Mouse (Mus musculus) kidney, adult 18-20 months (tissue): ENCODE measurements around the gene Plekhm3.
"Not testable (repeated sequence)": the region's sequence is repeated elsewhere in the genome, so short reads cannot be mapped to it uniquely, and the experiment has no call there.

Experiments used
- DNase-seq: peaks from one replicate; pipeline ENCODE4 v3.0.0; 2021

Gene Plekhm3

DNA sequence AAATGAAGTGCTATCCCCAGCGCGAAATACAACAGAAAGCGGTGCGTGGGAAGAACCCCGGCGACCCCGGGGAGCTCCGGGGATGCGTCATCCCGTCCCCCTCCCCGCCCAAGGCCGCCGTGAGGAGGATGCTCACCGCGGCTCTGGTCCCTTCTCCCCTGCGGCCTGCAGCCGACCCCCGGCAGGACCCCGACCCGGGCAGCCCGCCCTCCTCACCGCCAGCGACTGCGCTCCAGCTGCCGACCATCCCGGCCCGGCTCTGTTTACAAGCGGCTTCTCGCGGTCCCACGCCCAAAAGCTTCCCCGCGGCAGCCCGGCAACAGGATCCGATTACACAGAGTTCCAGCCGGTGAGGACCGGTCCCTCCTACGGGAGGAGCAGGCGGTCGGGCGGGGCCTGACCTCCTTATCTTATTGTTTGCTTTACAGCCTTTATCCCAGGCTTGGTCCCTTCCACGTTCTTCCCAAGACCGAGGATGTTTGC lies at the start of gene Plekhm3:
Plekhm3 (minus strand) TSS at position 346 of the 483 bp plus-strand sequence.
- peak; percentile 79 for DNase-seq

DNA sequence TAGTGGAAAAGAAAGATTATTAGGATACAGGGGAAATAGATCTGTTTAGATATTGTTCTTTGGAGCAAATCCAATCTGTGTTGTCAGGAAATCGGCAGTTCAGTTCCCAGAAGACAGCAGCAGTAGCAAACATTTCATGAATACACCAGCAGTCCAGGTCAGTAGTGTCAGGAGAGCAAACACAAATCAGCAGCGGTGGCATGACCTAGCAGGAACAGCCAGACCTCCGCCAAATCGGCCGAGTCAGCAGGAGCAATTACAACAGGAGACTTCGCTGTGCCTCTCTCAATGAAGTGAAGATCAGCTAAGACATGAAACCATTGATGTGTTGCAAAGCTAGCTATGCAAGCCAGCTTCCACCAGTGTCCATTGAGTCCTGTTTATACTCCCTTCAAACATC lies 49.0 kb upstream of the Plekhm3 start:
- no peak for DNase-seq

- DNase-seq: no peak
Measured at GRCm38 (mm10) chr1:65004526-65004925, 47.9 kb upstream of the Plekhm3 start.

DNA sequence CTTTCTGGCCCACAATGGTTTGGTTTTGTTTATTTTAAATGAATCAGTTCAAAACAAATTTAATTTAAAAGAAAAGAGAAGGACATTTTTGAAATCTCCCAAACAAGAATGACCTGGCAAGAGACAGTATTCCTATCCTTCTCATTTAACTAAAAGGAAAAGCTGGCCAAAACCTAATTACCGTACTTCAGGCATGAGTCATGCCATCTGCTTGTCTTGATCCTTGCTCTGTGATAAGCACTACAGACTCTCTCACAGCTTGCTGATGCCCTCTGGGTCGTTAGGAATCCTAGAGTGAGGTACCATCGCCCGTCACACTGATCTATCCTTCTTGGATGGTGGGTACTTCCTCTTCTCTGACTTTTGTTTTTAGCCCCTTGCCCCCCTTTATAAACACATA lies 36.6 kb upstream of the Plekhm3 start:
- DNase-seq: no peak

DNA sequence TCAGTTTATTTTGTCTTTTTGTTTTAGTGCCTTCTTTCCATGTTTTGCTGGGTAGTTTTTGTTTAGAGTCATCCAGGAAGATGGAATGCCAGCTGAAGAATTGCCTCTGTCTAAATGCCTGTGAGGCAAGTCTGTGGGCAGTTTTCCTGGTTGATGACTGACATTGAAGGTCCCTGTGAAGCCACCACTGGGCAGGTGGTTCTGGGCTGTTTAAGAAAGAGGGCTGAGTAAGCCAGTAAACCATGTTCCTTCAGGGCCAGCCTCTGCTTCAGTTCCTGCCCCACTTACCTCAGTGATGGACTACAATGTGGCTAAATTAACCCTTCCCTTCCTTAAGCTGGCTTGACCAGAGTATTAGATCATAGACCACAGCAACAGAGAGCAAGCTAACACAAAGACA lies 31.6 kb upstream of the Plekhm3 start:
- DNase-seq: no peak

- DNase-seq: peak; percentile 50
Measured at GRCm38 (mm10) chr1:64986120-64986519, 29.5 kb upstream of the Plekhm3 start.

DNA sequence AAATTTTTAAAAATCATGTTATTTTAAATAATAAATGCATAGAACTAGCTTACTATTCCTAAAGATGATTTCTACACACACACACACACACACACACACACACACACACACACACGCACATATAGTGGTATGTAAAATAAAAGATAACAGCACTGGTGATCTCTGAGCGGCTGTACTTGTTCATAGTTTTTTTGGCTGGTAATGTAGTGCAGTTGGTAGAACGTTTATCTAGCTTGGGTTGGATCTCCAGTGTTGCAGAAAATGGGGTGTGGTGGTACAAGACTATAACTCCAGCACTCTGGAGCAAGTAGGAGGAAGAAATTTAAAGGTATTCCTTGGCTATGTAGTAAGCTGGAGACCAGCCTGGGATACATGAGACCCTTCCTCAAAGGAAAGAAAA lies 26.6 kb upstream of the Plekhm3 start:
- DNase-seq: no peak

DNA sequence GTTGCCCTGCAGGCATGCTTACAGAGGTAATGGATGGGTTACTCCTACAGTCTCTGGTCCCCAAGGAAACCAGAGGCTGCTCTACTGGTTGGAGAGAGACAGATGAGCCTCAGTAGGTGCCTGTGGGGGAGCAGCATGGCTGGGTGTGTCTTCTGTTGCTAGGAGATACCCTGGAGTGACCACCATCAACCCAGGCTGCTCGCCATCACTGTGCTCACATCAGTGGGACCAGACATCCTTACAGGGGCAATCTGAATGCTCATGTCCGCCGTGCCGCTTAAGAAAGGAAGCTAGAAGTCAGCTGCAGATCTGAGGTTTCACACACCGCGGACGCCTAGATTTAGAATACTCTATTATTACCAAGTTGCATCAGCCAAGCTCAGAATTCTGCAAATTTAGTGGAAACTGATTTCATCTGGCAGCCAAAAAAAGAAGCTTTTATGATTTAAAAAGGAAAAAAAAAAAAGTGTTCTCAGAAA lies 21.7 kb upstream of the Plekhm3 start:
- no peak for DNase-seq

DNA sequence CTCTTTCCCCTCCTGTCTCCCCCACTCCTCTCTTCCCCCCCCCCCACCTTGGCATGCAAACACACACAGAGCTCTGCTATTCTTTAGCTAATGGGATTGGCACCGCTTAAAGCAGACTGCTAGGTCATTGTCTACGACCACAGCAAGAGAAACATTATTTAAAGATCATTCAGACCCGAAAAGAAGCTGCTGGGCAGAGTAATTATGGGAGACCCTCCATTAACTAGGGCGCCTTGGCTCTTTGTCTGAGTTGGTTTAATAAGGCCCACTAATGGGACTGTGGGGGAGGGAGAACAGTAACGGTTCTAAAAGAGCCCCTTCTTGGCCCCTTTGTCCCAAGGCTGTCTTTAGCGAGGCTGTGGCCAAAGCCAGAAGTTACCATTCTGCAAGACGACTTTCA lies 18.7 kb upstream of the Plekhm3 start:
- no peak for DNase-seq

- no peak for DNase-seq
Measured at GRCm38 (mm10) chr1:64970685-64971084, 14.1 kb upstream of the Plekhm3 start.

- DNase-seq: no peak
Measured at GRCm38 (mm10) chr1:64957021-64957489, 431 bp upstream of the Plekhm3 start.

DNA sequence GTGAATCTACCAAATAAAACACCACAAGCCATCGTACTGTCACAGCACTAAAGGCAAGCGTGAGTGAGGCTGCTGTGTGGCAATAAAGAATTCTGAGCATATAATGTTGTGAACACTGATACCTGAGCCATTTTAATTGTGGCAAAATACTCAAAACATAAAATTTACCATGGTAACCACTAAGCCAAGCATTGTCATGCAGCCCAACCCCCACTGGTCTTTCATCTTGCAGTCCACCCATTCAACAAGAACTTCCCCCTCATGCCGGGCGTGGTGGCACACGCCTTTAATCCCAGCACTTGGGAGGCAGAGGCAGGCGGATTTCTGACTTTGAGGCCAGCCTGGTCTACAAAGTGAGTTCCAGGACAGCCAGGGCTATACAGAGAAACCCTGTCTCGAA lies 1.8 kb downstream of the Plekhm3 start:
- not testable (repeated sequence) for DNase-seq

DNA sequence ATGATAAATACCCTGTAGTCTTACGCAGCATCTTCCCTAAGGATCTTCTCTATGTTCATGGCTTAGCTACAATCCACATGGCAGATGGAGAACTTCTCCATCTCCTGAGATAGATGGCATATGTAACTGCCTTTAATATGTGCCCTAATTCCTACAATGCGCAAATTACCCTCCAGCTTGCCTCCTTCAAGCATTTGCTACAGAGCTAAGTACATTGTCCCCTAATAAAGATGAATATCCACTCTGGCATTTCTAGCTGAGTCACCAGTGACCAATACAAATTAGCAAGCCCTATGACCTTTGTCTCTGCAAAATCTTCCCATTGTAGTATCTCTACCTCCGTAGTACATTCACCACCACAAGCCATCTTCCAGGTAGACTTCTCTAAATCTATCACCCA lies 6.4 kb downstream of the Plekhm3 start:
- DNase-seq: no peak

GRCm38 (mm10) chr1:64949377-64949776 lies 7.2 kb downstream of the Plekhm3 start:
- DNase-seq: no peak

DNA sequence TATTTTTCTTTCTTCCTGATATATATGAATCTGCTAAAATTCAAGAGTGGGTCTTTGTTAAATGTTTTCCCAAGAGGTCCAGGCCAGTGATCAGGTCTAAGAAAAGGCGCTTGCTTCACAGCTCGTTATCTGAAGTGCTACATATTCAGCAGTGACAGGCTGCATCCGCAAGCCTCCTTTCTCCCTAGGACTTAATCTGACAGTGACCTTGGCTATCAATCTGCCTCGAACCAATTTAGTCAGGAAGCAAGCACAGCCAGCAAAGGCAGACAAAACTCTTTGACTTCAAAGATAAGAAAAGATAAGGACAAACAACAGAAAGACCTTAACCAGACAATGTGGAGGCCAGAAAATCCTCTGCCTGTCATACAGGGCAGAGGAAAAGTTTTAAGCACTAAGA lies 10.5 kb downstream of the Plekhm3 start:
- no peak for DNase-seq

- DNase-seq: no peak
Measured at GRCm38 (mm10) chr1:64945214-64945785, 11.3 kb downstream of the Plekhm3 start.

DNA sequence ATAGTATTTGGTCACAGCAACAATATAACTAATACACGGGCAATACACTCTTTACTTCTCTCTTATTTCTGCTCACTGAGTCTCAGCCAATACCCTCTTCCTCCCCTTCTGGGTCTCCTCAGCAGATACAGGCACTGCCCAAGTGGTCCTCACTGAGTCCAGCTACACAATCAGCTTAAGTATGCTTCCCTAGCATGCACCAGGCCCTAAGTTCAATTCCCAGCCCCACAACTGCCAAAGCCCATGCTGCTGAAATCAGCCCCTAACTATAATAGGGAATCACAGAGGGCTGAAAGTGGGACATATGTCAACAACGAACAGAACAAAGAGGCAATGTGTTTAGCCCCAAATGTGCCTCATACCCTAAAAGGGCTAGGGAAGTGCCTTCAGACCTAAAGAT lies 11.9 kb downstream of the Plekhm3 start:
- no peak for DNase-seq

- DNase-seq: no peak
Measured at GRCm38 (mm10) chr1:64942006-64942755, 14.4 kb downstream of the Plekhm3 start.

DNA sequence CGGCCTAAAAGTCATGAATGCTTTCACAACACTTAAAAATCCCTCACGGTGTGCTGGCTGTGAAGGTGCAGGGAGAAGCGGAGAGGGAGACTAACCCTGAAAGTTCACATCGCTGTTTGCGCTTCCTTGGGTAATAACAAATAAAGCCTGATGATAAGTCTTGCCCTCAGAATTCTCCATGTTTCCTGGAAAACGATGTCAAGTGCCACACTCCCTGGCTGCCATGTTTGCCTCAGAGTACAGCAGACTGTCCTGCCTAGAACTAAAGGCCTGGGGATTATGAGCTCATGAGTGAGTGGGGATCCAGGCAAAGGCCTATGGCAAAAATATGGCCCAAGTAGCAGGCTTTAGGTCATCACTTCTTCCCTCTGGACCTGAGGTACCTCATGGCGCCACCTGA lies 17.7 kb downstream of the Plekhm3 start:
- DNase-seq: no peak

DNA sequence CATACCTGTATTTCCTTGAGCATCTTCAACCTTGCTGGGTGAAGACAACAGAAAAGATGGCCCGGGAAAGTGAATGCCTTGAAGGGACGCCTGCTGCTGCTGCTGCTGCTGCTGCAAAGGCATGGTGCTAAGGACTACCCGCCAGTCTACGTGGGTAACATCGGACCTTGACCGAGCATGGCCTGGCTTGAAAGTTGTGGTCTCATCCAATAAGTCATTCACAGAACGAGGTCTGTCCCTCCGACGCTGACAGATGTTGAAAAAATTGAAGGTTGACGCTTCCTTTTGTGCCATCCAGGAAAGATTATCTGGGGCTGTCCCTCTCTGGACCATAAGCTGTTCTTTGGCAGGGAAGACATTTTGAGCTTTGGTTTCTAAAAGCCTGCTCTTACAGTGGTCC lies 18.9 kb downstream of the Plekhm3 start:
- no peak for DNase-seq

DNA sequence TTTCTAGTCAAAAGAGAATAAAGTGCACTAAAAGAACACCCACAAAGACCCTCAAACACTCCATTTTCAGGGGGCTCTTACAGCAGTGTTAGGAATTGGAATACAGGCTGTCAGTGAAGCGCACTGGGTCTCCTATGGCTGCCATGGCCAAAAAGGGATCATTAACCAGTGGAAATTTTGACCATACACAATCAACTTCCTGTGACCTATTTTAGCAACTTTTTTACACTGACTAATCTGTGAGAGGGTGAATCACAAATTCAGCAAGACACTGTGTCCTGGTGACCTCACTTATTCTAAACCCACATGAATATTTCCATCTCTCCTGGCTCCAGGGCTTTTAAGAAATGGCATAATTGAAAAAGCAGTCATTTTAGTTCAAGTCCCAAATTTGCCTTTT lies 23.7 kb downstream of the Plekhm3 start:
- no peak for DNase-seq

DNA sequence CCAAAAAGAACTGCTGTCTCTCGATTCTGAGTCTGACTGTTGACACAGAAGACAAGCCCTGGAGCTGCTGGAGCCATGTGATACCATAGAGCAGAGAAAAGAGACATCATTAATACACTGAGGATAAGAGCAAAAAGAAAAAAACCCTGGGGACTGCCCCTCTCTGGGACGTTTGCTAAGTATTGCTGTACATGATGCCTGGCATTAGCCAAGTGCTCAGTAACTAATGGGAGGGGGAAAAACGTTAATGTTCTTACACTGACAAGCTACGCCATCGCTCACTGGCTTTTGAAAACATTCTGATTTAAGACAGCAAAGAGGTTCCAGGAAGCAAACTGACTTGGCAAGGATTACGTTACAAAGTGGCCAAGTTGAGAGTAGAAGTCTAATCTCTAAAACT lies 26.5 kb downstream of the Plekhm3 start:
- DNase-seq: no peak

- DNase-seq: no peak
Measured at GRCm38 (mm10) chr1:64929673-64930072, 27.0 kb downstream of the Plekhm3 start.

GRCm38 (mm10) chr1:64928542-64928941 lies 28.1 kb downstream of the Plekhm3 start:
- DNase-seq: no peak
